Mouse (Mus musculus) urinary bladder, postnatal 14 days (tissue): ENCODE measurements at regions not wholly inside any gene's neighbourhood (a gene's known extent, or its start where the extent isn't known, plus 50 kb on each side); places are given as distances from the start of the nearest gene placed in this dataset.

Source experiments
- DNase-seq: peaks from one replicate; pipeline ENCODE4 v3.0.0; 2021; ENCODE audit warnings: low spot score

DNA sequence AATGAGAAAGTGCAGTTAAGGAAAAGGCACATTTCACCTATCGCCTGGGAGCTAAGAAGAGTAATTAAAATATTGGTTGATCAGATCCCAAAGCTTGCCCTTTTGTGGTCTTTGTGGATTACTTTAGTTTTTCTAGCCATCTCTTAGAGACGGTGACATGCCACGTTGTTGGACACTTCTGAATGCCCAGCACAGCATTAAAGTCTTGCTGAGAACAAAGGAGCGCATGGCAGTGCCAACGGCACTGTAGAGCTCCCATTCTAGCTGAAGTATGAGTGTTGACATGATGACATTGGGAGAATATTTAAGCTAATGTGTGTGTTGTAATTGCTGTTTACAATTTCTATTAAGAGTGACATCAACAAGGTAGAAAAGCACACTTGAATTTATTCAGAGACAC, 424.6 kb downstream of the Ptprc start:
- no peak for DNase-seq

DNA sequence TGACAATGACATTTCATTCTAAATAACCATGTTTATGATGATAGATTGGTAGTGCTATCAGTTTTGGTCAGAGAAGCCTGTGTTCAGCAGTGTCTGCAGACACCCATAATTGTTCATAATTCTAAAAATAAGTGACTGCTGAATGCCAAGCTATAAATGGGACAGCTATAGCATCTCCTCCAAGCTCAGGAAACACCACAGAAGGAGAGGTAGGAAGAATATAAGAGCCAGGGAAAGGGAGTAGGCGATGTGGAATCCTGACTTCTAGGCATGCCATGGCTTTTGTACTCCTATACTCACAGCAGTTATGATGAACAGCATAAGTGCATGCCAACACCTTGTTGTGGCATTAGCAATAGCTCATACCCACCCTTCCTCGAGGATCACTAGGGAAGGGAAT, 429.4 kb downstream of the Ptprc start:
- no peak for DNase-seq

DNA sequence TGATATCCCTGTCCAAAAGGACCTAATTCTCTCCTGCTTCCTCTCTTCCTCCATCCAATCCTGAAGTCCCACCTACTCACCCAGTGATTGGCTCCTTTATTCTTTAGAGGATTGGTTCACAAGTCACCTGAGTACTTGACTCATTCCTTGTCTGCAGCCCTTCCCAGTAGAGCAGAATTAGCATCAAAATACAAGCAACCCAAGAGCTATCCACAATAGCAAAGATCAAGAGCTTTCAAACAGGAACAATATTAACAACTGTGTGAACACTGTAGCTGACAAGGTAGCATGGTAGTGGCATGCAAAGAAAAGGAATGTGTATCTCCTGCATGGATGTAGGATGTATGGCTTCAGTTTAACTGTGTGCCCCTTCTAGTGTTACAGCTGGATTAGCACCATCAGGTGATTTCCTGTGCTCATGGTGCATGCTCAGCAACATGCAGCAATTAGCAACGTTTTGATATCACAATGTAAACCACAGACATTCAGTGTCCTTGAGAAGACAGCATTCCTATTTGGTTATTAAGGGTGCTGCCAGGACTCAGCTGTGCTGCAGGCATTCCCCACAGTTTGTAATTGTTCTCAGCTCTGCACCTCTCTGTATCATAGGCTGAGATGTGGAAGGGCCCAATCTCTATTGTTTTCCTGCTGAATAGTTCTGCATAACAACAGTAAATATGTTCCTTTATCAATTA, 437.2 kb downstream of the Ptprc start:
- no peak for DNase-seq

DNA sequence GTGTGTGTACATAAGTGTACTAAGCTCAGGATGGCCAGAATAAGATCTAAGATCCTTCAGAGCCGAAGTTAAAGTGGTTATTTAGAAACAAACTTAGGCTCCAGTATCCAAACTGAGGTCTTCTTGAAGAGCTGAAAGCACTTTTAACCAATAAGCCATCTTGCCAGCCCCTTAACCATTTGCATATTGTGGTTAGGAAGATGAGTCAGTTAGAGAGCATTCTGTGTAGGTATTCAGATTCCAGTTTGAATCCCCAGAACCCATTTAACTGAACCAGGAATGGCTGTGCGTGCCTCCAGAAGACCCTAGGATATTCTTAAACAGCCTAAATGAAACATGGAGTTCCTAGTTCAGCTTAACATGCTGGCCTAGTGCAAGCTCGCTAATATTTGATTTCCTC, 471.6 kb downstream of the Ptprc start:
- DNase-seq, result no peak

DNA sequence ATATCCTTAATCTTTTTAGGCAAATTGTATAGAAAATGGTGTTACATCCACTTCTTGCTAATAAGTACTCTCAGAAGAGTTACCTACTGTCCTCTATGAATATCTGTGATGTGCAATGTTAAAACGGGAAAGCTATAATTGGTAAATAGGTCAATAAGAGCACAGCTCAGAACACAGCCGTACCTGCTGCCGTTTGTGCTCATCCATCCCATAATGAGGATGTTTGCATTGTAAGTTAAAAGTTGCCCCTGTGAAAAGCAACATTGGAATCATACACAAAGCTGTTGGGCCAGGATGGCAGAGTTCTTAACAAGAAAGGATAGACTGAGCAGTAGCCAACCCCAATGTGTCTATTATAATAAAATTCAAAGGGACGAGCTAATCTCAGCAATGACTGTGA, 476.6 kb downstream of the Ptprc start:
- DNase-seq, result no peak

DNA sequence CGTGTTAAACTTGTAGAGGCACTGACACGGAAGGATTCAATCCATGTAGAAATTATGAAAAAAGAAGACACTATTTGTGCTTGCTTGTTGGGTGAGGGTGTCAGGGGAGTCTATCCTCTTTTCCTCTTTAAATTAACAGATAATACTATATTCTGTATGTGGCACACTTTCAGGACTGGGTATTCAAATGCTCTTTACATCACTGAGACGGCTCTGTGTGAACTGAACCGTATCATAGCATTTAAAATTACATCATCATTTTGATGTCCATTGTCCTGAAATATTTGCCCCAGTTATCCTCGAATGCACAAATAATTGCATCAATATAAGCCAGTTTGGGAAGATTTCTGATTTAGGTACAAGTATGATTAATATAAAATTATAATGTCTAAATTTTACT, 478.2 kb downstream of the Ptprc start:
- no peak for DNase-seq

DNA sequence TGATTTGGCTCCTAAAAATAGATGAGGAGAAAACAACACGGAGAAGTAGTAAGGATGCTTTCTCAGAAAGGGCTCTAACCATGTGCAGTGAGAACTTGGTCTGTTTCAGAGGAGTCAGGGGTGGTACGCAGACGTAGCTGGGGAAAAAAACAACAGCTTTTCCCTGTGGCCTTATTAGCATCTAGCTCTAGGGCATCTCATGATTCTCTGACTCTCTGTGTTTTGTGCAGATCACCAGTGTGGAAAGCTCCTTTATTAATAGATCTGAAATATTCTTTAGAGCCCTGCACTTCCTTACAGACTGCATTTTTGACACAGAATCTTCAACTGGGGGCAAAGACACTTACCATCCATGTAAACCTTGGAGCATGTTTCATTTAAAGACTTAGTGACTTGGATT, 478.7 kb downstream of the Ptprc start:
- no peak for DNase-seq

DNA sequence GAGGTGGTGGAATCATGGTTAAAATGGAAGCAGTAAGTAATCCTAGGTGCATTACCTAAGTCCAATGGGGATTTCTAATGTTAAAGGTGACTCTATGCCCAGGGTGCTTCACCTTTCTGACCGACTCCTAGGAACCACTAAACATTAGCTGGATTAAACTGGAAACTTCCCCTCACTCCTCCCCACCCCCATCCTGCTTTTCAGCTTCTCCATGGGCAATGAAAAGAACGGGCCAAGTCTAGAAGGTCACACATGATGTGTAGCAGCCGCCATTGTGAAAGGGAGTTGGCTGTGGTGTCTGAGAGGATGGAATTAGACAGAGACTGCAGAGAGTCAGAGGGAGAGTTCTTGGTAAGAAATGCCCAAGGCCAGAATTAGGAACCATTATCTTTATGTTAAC, 479.8 kb downstream of the Ptprc start:
- DNase-seq, result no peak

DNA sequence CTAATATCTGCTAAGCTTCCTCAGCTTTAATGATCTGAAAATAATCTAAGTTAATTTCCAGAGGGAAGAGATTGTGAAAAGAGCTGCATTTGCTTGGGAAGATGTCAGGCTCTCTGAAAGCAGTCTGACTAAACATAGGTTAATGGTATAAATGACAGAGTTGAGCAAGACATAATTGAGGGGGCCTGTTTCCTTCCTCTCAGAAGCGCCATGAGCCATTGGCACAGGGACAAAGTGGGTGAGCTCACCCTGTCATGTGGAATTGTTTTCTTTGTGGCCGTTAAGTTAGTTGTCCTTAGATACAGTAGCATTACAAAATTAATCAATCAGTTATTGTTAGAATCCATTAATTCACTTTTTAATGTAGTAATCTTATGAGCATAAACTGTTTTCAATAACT, 483.0 kb downstream of the Ptprc start:
- DNase-seq, result no peak

DNA sequence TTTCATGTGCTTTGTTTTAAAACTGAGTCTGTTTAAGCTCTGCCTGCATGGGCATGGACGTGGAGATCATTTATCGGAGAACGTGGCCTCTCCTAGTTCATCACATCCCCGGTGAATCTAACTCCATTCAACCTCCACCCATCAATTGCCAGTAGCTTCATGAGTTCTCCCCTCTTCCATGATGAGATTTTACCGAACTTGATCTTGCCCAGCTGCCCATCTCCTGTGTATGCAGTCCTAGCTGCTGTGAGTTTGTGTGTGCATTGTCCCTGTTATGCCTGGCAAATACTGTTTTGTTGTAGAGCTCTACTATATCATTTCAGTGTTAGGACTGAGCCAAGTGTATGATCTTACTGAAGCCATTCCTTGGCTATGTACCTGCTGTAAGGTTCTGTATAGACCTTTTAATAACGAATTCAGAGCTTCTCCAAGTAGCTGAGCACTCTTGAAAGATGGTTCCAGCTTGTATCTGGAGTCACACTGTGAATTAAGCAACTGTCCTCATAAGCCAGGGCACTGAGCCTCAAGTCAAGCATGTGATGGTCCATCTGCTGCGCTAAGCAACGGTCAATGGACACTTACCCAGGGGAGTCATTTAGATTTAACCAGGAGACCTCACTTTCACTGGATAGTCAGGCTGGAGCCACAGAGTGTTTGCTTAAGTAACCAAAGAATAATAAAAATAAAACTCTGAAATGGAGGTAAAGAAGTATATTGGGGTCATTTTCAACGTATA, 484.5 kb downstream of the Ptprc start:
- DNase-seq, result no peak

DNA sequence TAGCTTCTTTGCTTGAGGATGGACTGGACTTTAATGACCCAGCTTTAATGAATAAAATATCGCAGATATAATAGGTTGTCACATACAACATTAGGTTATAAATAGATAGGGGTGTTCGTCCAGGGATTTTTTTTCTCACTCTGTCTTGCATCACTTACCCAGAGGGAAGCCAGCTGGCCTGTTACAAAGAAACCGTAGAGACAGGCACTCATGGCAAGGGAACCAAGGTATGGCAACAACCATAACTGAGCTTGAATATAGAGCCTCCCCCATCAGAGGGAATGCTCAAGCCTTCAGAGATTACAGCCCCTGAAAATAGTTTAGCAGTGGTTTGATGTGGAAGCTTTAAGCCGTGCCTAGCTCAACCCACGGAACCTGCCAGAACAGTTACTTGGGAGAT, 504.9 kb downstream of the Ptprc start:
- no peak for DNase-seq

DNA sequence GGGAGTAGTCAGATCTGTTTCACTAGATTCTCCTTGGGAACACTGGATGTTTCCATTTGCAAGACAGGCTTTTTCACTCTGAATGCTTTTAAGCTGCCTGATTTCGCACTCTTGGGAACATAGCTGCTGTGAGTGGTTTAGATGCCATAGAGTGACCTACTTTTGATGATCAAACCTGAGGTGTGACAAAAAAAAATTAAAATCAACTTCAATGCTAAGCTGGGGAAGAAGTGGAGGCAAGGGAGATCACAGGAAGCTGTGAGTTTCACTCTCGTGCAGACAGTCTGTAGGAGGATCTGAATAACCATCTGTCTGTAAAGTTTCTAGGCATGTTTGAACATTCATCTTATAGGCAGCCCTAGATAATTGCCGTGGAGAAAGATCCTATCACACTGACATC, 505.7 kb downstream of the Ptprc start:
- no peak for DNase-seq

DNA sequence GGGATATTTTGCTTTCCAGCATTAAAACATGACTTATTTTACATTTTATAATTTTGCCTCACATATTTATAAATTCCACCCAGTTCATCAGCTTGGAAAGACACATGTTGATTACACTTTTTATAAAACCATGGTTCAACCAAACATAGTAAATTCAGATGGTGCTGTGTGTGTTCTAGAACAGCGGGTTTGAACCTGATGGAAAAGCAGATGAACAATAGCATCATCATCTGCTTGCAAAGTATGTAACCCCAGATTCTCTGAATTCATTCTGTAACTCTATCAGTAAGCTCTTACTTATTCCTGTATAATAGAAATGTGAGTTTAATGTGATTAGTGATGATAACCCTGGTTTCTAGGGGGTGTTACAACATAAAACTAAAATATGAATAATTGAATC, 517.4 kb downstream of the Ptprc start:
- DNase-seq, result no peak

DNA sequence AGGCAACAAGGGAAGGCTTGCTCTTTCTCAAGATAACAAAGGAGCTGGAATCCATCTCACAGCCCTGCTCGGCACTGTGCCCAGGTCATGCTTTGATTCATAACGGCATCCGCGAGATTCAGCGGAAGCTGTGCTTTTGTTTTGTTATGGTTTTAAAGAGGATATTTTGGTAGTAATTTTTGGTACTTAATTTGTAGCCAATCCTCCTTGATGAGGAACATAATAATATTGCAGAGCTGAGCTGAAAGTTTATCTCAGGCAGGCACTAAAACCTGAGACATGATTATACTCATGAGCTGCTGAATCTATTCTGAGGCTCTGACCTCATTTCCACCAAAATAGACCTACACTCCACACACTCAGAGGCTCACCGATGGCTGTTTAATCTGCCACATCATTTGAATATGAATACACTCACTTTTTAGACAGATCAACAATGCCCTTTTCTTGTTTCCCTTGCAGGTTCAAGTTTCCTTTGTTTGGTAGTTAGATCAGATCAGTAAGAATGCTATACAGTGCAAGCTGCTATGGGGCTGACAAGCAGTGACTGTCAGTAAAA, 518.5 kb downstream of the Ptprc start:
- peak; percentile 14 for DNase-seq

DNA sequence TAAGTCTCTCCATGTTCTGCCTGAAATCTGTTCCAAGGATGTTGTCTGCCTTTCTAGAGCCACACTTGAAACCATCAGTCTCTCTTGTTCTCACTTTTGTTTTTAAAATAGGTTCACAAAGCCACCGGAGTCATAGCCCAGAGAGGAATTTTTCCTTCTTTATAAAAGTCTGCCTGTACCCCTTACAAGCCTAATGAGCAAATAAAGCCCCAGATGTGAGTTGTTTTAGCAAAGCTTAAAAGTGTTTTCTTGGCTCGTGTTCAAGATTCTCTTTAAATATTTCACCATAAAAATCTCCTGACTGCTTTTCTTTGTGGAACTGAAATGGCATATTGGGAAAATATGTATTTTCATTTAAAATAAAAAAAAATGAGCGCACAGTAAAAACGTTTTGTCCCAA, 521.3 kb downstream of the Ptprc start:
- DNase-seq, result no peak

DNA sequence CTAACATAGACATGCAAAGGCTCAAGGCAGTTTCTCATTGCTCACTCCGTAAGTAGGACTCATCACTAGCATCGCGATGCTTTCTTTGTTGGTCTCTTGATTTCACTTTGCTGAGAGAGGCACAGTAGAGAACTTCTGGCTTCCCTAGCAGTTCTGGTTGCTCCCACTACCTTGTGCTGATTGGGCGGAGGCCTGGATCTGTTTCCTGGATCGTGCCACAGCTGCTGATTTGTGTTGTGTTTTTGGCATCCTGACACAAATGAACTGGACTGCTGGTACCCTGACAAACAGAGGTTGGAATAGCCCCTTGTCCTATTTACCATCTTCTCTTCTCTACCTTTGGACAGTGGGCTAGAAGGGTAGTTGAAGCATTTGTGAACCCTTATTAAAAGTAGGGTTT, 522.0 kb downstream of the Ptprc start:
- DNase-seq, result no peak

DNA sequence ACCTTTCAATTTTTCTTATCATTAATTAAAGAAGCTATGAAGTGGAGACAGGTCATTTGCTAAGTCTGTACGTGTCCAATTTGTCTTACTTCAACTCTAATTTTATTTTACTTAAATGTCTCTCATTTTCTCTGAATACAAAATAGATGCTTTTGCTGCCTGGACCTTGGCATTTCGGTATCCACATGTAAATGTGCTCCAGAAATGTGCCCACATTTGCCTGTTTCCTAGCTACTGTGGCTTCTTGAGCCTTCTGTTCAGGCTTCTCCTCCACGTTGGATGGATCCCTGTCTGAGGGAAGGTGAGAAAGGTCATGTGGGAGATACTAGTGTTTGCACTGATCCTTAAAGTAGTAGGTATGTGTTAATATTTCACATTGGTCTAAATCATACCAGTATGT, 524.9 kb downstream of the Ptprc start:
- DNase-seq, result no peak

DNA sequence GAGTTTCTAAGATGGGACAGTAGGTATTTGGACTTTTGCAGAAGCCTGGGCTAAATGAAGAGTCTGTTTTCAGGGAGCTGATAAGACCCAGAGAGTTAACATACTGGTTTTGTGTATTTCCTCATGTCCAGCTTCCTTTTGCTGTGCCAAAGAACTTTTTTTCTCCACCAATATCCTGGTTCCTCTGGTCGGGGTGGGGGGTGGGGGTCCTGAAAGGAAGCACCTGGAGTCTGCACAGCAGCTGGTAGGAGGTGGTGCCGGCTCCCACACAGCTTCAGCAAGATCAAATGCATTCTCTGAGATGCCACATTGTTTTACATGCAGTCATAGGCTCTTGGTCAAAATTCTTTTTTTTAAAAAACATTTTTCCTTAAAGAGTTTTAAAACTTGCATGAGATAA, 525.4 kb downstream of the Ptprc start:
- DNase-seq, result no peak

DNA sequence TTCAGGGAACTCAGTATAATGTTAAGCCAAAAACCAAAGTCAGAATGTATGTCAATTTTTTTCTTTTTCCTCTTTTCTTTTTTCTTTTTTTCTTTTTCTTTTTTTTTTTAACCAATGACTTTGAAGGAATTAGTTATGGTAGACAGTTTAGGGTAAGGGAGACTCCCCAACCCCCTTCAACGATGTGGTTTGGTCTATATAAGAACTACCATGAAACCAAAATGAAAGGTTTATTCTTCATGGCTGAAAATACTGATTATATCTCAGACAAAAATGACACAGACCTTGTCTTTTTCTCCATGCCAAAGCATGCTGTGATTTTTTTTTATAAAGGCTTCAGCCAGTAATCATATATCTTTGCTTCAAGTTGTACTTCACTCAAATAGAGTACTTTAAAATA, 526.7 kb downstream of the Ptprc start:
- no peak for DNase-seq

DNA sequence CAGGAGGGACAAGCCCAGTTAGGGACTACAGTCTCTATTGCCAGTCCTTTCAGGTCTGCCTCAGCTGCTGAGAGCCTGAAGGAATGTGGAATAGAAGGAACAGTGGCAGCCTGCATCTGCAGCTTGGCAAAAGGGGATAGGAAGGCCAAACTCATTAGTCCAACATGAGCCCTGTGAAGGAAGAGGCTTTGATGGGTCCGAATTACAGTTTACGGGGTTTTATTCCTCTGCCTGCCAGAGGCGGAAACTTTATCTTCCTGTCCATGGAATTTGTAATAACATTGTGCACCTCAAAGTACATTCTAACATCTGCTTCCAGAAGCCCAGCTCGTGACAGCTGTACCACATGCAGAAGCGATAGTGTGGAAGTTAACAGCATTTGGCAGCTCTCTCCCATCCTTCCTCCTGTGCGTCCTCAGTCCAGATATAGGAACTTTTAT, 530.9 kb downstream of the Ptprc start:
- DNase-seq, result no peak

DNA sequence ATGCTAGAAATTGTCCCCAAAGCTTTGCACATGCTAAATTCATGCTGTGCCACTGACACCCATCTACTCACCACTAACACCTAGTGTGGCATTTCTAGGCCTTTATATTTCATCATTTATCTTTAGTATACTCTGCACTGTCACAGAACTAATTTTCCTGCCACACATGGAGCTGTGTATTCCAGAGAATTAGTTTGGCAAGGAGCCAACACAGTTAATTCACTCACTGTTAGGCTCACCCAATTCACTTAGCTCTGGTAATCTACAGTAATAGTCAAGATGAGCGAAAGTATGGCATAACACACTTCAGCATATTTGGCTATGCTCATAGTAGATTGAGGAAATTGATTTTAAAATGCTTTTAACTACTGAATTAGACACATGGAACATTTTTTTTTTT, 532.0 kb downstream of the Ptprc start:
- no peak for DNase-seq

DNA sequence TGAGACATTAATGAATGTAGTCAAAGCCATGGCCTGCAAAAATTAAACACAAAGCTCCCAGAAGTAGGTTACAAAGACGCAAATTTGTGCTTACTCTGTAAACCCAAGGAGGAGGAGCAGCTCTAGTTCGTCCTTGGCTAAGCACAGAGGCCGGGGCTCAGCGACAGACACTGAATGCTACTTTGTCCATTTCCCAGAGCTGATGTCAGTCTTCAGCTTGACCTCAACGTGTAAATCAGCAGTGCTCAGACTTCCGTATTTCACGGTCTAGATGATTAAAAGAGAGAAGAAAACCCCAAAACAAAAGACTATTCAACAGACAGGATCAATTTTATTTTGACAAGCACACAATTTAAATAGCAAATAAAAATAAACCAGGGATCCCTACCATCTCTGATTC, 534.7 kb downstream of the Ptprc start:
- DNase-seq, result no peak

DNA sequence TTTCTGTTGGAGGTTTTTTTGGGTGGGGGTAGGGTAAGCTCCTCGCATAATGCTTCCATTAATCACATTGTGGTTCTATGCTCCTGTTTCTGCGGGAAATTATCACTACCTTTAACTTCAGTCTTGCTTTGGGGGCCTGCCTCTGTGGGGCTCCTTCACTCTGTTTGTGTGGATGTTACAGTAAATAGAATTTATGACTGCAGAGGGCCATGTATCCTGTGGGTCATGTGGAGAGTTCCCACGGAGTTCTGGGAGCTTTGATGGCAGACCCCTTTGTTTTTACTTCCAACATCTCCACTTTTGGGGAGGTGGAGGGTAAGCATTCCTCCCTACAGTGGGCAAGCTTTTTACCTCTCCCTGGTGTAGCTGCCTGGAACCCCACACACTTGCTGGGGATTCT, 538.6 kb downstream of the Ptprc start:
- DNase-seq, result no peak
